In the genomic region with DNA sequence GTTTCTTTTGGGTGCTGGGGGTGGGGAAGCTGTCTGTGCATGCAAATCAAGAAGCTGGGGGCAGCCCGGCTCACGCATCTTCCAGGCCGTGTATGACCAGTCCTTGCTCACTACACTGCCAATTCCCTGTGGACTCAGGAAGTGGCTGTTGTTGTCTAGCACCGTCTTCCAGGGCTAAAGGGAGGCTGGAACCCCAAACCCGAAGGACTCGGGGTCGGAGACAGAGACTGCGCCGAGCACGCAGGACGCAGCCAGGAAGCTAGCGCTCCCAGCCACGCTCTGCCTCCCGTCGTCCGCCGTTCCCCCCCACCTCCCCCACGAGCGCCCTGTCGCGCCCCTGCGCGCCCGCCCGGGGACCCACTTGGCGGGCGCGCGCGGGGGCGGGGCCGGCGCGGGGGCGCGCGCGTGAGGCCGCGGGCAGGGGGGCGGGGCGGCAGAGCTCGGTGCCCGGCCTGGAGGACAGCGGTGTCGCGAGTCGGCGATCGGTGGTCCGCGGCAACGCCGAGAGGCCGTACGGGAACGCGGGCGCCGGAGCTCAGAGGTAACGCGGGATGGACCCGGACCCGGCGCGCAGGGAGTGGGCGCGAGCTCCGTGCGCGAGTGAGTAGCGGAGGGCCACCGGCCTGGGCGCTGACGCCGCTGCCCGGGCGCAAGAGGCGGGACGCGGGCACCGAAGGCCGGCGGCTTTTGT, we compare ENCODE assay signal across 8 mouse cellular contexts. TPM values are rescaled to one million over a fixed set of nuclear protein-coding genes. Genes with fewer than 3 reads are reported as not detected.
DNase-seq lines count a peak whose midpoint lies in the region; ATAC-seq and TF ChIP-seq lines count a peak whose summit lies in the region.

Gene Hp1bp3 (plus strand): TSS at position 97 of the 691 bp plus-strand sequence.

- TF ChIP-seq RAD21 in CH12.LX (IDR thresholded peaks at IDR 0.05; ENCODE audit: low read depth, low read length): no peak

- peaks cover 40% of the 10 kb centered on the region for H3K79me2 ChIP-seq in CH12.LX (replicated peaks; ENCODE audit: control insufficient read depth, extremely low read depth, insufficient read depth, poor library complexity, severe bottlenecking)

- H3K9me3 ChIP-seq in CH12.LX (replicated peaks; ENCODE audit: low read length): no peaks in the 10 kb centered on the region
- no peaks in the 10 kb centered on the region for H3K9me3 ChIP-seq in forebrain, embryonic 11.5 days (ENCODE audit: control insufficient read depth, low read length)
- H3K9me3 ChIP-seq in heart, embryonic 15.5 days (replicated peaks): no peaks in the 10 kb centered on the region
- no peaks in the 10 kb centered on the region for H3K9me3 ChIP-seq in liver, embryonic 12.5 days (replicated peaks)
- H3K9me3 ChIP-seq in stomach, embryonic 15.5 days: no peaks in the 10 kb centered on the region

- TF ChIP-seq POLR2A in CH12.LX (IDR thresholded peaks at IDR 0.05; ENCODE audit: low read depth, low read length): peak; percentile 69

- no peaks in the 10 kb centered on the region for H3K27me3 ChIP-seq in CH12.LX (replicated peaks)
- H3K27me3 ChIP-seq in forebrain, embryonic 11.5 days (ENCODE audit: control insufficient read depth, insufficient read depth, low read length): no peaks in the 10 kb centered on the region
- no peaks in the 10 kb centered on the region for H3K27me3 ChIP-seq in heart, embryonic 15.5 days
- no peaks in the 10 kb centered on the region for H3K27me3 ChIP-seq in liver, embryonic 12.5 days (replicated peaks)
- no peaks in the 10 kb centered on the region for H3K27me3 ChIP-seq in stomach, embryonic 15.5 days (replicated peaks)

- peak; percentile 76 for DNase-seq in CH12.LX (ENCODE audit: extremely low read depth)
- DNase-seq in c-Kit-negative CD71-positive TER-119-positive erythroid progenitor cells, embryonic 14.5 days (ENCODE audit: low read depth, low spot score): peak; percentile 43
- DNase-seq in forebrain, embryonic 11.5 days (ENCODE audit: low spot score): peak; percentile 92
- peak; percentile 93 for DNase-seq in kidney, postnatal 14 days
- DNase-seq in naive thymus-derived CD4-positive, alpha-beta T cell, adult 2 months (ENCODE audit: low read depth): peak; percentile 85

- peak; percentile 82 for ATAC-seq in forebrain, embryonic 11.5 days (replicated peaks; ENCODE audit: low FRiP score)
- ATAC-seq in heart, embryonic 15.5 days (replicated peaks; ENCODE audit: insufficient number of reproducible peaks, insufficient read depth, low FRiP score, low read depth): peak; percentile 68
- peak; percentile 47 for ATAC-seq in liver, embryonic 12.5 days
- peak; percentile 61 for ATAC-seq in stomach, embryonic 15.5 days (ENCODE audit: insufficient read depth, low FRiP score, low read depth)

- dilution Hi-C loops in CH12.LX (cut with MboI; ENCODE audit: extremely low pct_ligation_motif_present, extremely low pct_unique_long_range_greater_than_20kb, low sequenced_read_pairs): no loop called here

- peak within 1 kb of the TSS; percentile 49 for H3K4me2 ChIP-seq in CH12.LX (ENCODE audit: insufficient read depth, low read depth, poor library complexity, severe bottlenecking)
- peak within 1 kb of the TSS; percentile 88 for H3K4me2 ChIP-seq in forebrain, embryonic 11.5 days (ENCODE audit: low read depth, low read length, severe bottlenecking)
- peak within 1 kb of the TSS; percentile 77 for H3K4me2 ChIP-seq in heart, embryonic 15.5 days
- H3K4me2 ChIP-seq in liver, embryonic 12.5 days: peak within 1 kb of the TSS; percentile 84
- H3K4me2 ChIP-seq in stomach, embryonic 15.5 days: peak within 1 kb of the TSS; percentile 77

- peaks cover 7 to 34% of the 10 kb centered on the region in 2 experiments for H3K4me1 ChIP-seq in CH12.LX (ENCODE audit: control insufficient read depth in 1 of 2, insufficient read depth in 2 of 2)
- peaks cover 8% of the 10 kb centered on the region; the same call in 1 of the 2 replicates for H3K4me1 ChIP-seq in forebrain, embryonic 11.5 days (replicated peaks; ENCODE audit: control insufficient read depth, insufficient read depth, low read length)
- H3K4me1 ChIP-seq in heart, embryonic 15.5 days (replicated peaks): peaks cover 36% of the 10 kb centered on the region
- H3K4me1 ChIP-seq in liver, embryonic 12.5 days: peaks cover 51% of the 10 kb centered on the region
- H3K4me1 ChIP-seq in stomach, embryonic 15.5 days: peaks cover 30% of the 10 kb centered on the region

- in situ Hi-C loops in CH12.LX (cut with MboI; ENCODE audit: low pct_ligation_motif_present, low pct_unique_long_range_greater_than_20kb, low sequenced_read_pairs): no loop called here

- peak within 1 kb of the TSS; percentile 97 to 99 (median 98) for H3K4me3 ChIP-seq in CH12.LX (replicated peaks in 1 of 3; ENCODE audit: low read depth in 2 of 3, low read length in 2 of 3, poor library complexity in 1 of 3)
- peak within 1 kb of the TSS; percentile 84 for H3K4me3 ChIP-seq in forebrain, embryonic 11.5 days (ENCODE audit: low read depth, low read length)
- H3K4me3 ChIP-seq in heart, embryonic 15.5 days: peak within 1 kb of the TSS; percentile 93
- peak within 1 kb of the TSS; percentile 88 for H3K4me3 ChIP-seq in liver, embryonic 12.5 days
- peak within 1 kb of the TSS; percentile 97 for H3K4me3 ChIP-seq in stomach, embryonic 15.5 days (replicated peaks)

- H3K9ac ChIP-seq in CH12.LX (ENCODE audit: insufficient read depth, low read depth): peak within 1 kb of the TSS; percentile 91
- H3K9ac ChIP-seq in forebrain, embryonic 11.5 days (ENCODE audit: low read length): peak within 1 kb of the TSS; percentile 96
- H3K9ac ChIP-seq in heart, embryonic 15.5 days: peak within 1 kb of the TSS; percentile 98
- H3K9ac ChIP-seq in liver, embryonic 12.5 days: peak within 1 kb of the TSS; percentile 98
- H3K9ac ChIP-seq in stomach, embryonic 15.5 days: peak within 1 kb of the TSS; percentile 94

- TF ChIP-seq CTCF in CH12.LX (conservative IDR thresholded peaks at IDR 0.05 in 1 of 2, IDR thresholded peaks at IDR 0.05 in 1 of 2; ENCODE audit: low read depth in 2 of 2, low read length in 2 of 2): no peak

- no peak for TF ChIP-seq EP300 in CH12.LX (IDR thresholded peaks at IDR 0.05; ENCODE audit: low read length)

- 0% methylated on average over 71 of the region's 84 CpGs for WGBS in forebrain, embryonic 11.5 days
- under 1% methylated on average over 37 of the region's 84 CpGs for WGBS in heart, embryonic 15.5 days
- under 1% methylated on average over 59 of the region's 84 CpGs for WGBS in liver, embryonic 12.5 days (ENCODE audit: insufficient replicate concordance)
- WGBS in stomach, embryonic 15.5 days: 0% methylated on average over 56 of the region's 84 CpGs

- peaks cover 0 to 16% of the 10 kb centered on the region in 2 experiments for H3K36me3 ChIP-seq in CH12.LX (replicated peaks in 1 of 2; ENCODE audit: control insufficient read depth in 1 of 2, insufficient read depth in 1 of 2, low read length in 1 of 2)
- H3K36me3 ChIP-seq in forebrain, embryonic 11.5 days (ENCODE audit: control insufficient read depth, insufficient read depth, low read length): no peaks in the 10 kb centered on the region
- no peaks in the 10 kb centered on the region for H3K36me3 ChIP-seq in heart, embryonic 15.5 days
- H3K36me3 ChIP-seq in liver, embryonic 12.5 days: peaks cover 23% of the 10 kb centered on the region
- no peaks in the 10 kb centered on the region for H3K36me3 ChIP-seq in stomach, embryonic 15.5 days

- H3K27ac ChIP-seq in CH12.LX (ENCODE audit: insufficient read depth, low read depth): peak within 1 kb of the TSS; percentile 91
- H3K27ac ChIP-seq in forebrain, embryonic 11.5 days (ENCODE audit: low read depth, low read length): peak within 1 kb of the TSS; percentile 98
- peak within 1 kb of the TSS; percentile 100 for H3K27ac ChIP-seq in heart, embryonic 15.5 days
- H3K27ac ChIP-seq in liver, embryonic 12.5 days: peak within 1 kb of the TSS; percentile 98
- H3K27ac ChIP-seq in stomach, embryonic 15.5 days: peak within 1 kb of the TSS; percentile 99

TF ChIP-seq in CH12.LX, 34 proteins besides CTCF, POLR2A, EP300 and RAD21 (continues in another document):
- TF ChIP-seq USF1 (IDR thresholded peaks at IDR 0.05; ENCODE audit: low read depth, low read length) (no peak), PAX5 (IDR thresholded peaks at IDR 0.05; ENCODE audit: low read length) (no peak), MYC (IDR thresholded peaks at IDR 0.05; ENCODE audit: low read depth, low read length) (no peak), NELFE (IDR thresholded peaks at IDR 0.05; ENCODE audit: low read depth, low read length) (peak; percentile 73), USF2 (conservative IDR thresholded peaks at IDR 0.05; ENCODE audit: low read depth, low read length) (no peak), MAX (IDR thresholded peaks at IDR 0.05; ENCODE audit: low read length) (no peak; the same call in 1 of the 2 replicates), SIN3A (IDR thresholded peaks at IDR 0.05; ENCODE audit: low read length) (peak; percentile 80), JUND (conservative IDR thresholded peaks at IDR 0.05; ENCODE audit: low read depth, low read length) (no peak), CHD1 (IDR thresholded peaks at IDR 0.05; ENCODE audit: low read depth, low read length) (no peak), RCOR1 (conservative IDR thresholded peaks at IDR 0.05; ENCODE audit: low read depth, low read length) (no peak), ZNF384 (IDR thresholded peaks at IDR 0.05; ENCODE audit: low read depth, low read length) (no peak), CHD2 (IDR thresholded peaks at IDR 0.05; ENCODE audit: low read length) (no peak; the same call in 1 of the 2 replicates), MAZ (IDR thresholded peaks at IDR 0.05; ENCODE audit: low read depth, low read length) (no peak), MEF2A (IDR thresholded peaks at IDR 0.05; ENCODE audit: borderline replicate concordance, low read depth, low read length) (no peak), ETS1 (conservative IDR thresholded peaks at IDR 0.05; ENCODE audit: low read depth, low read length) (no peak), MAFK (IDR thresholded peaks at IDR 0.05; ENCODE audit: insufficient replicate concordance, low read length) (no peak), POLR2AphosphoS2 (IDR thresholded peaks at IDR 0.05; ENCODE audit: low read depth, low read length) (no peak), JUN (IDR thresholded peaks at IDR 0.05; ENCODE audit: insufficient read depth, low read depth, low read length) (no peak), HCFC1 (IDR thresholded peaks at IDR 0.05; ENCODE audit: low read depth, low read length) (peak; percentile 48; the same call in 1 of the 2 replicates), TBP (conservative IDR thresholded peaks at IDR 0.05; ENCODE audit: low read depth, low read length) (no peak)

RNA-seq across cellular contexts. Expression of gene Hp1bp3, which starts in this region (rescaled TPM):
- 61.9 and 67.7 TPM in 2 replicates for total RNA-seq in CH12.LX (2012; rRNA removed)
- 66.9 and 73.7 TPM in 2 replicates for total RNA-seq in CH12.LX (2014; rRNA removed)
- polyA plus RNA-seq in CH12.LX (2012; ENCODE audit: insufficient read length, low read depth): 78.2 and 84.2 TPM in 2 replicates
- polyA plus RNA-seq in forebrain, embryonic 11.5 days (2014; fragmentation: Nextera tagmentation; extraction: Ambion mirVana): 176 and 178 TPM in 2 replicates
- polyA plus RNA-seq in heart, embryonic 15.5 days (2015; fragmentation: Nextera tagmentation; extraction: Ambion mirVana): 96.1 and 97.9 TPM in 2 replicates
- polyA plus RNA-seq in liver, embryonic 12.5 days (2016; fragmentation: Nextera tagmentation; extraction: Ambion mirVana): 48.2 and 50.1 TPM in 2 replicates
- polyA plus RNA-seq in stomach, embryonic 15.5 days (2015; fragmentation: Nextera tagmentation; extraction: Ambion mirVana): 129 and 131 TPM in 2 replicates

Comparison
In these comparisons a context has a peak if more than half of its experiments do, and no peak if none do; other contexts are left out.
1. Peak in every context shown above with its lines: DNase-seq, ATAC-seq, H3K4me3 ChIP-seq and H3K27ac ChIP-seq.
2. DNase-seq: peak in every context shown above with its lines; median percentile 93 in kidney, postnatal 14 days; 92 in forebrain, embryonic 11.5 days; 85 in naive thymus-derived CD4-positive, alpha-beta T cell, adult 2 months; 76 in CH12.LX; 43 in c-Kit-negative CD71-positive TER-119-positive erythroid progenitor cells, embryonic 14.5 days.